Mouse (Mus musculus) urinary bladder, adult 2 months (tissue): ENCODE measurements at regions not wholly inside any gene's neighbourhood (a gene's known extent, or its start where the extent isn't known, plus 50 kb on each side); places are given as distances from the start of the nearest gene placed in this dataset.
"Not testable (repeated sequence)": the region's sequence is repeated elsewhere in the genome, so short reads cannot be mapped to it uniquely, and the experiment has no call there.

Experiments
- DNase-seq: peaks from one replicate; pipeline ENCODE4 v3.0.0; 2022; ENCODE audit warnings: low spot score

DNA sequence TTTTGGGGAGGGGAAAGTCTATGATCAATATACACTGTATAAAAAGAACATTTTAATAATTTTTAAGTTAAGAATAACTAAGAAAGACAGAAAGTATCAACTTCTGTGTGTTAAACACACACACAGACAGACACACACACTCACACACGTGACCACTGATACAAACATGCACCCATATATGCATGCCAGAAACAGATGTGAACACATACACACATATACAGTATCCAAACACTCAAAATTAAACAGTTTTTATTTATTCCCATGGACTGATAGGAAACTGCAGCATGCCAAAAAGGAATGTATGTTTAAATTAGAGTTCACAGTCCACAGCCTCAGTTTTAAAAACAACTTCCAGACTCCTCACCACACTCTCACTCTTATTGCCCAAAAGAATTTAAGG lies 203.4 kb upstream of the Tbl1x start:
- DNase-seq, result no peak

DNA sequence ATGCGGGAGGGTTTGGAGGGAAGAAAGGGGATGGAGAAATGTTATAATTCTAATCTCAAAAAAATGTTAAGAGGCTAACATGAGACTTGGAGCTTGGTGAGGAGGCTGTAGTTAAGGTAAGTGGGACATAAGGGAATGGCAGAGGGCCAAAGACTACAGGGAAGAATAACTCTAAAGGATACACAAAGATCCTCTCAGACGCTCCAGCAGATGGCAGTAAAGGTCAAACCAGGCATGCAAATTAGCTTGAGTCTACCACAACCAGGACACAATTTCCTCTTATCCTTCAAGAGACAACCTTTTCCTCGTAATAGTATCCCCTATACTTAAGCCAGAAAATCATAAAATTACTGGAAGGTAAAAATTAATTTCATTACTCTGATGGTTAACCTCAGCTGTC lies 196.4 kb upstream of the Tbl1x start:
- DNase-seq, result no peak

DNA sequence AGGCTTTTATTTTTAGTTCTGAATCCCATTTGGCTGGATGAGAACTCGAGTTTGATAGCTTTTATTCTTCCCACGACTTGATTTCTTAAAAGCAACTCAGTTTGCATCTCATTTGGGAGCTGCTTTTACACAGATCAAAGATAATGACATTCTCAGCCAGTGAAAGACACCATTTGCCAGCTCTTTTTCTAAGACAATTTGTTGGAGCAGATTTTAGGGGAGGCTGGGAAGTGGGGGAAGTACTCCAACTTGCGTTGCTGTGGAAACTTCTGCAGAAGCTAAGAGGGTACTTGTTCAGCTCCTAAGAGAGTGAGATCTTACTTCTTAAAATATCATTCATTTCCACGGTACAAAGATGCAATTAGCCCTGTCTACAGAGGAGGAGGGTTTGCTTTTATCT lies 187.2 kb upstream of the Tbl1x start:
- no peak for DNase-seq

DNA sequence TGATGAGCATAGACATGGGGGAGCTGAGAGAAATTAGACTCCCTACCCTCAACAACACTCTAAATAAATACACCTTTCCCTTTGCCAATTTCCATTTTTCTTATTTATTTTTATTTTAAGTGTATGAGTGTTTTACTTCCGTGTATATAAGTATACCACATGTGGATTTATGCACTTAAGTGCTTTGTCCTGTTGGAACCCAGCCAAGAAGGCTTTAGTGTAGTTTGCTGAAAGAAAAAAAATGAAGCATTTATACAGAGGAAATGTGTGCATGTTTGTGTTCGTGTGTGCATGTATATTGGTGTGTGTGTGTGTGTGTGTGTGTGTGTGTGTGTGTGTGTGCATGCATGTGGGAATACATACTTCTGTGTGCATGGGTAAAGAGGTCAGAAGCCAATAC lies 157.6 kb upstream of the Tbl1x start:
- no peak for DNase-seq

DNA sequence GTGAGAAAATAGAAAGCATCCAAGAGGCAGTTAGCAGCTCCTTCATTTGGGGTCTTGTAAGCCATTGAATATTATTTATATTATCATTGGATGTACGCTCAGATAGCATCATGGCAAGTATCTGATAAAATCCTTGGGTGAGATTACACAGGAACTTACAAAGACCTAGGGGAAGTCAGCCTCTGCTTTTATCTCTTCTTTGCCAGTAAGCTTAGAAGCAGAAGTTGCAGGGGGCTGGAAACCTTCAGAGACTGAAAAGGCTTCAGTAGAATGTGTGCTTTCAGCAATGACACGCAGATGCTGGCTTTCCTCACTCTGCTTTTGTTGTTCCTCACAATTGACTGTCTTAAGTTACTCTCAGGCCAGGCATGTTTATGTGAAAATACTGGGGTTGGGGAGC lies 150.3 kb upstream of the Tbl1x start:
- DNase-seq, result no peak

DNA sequence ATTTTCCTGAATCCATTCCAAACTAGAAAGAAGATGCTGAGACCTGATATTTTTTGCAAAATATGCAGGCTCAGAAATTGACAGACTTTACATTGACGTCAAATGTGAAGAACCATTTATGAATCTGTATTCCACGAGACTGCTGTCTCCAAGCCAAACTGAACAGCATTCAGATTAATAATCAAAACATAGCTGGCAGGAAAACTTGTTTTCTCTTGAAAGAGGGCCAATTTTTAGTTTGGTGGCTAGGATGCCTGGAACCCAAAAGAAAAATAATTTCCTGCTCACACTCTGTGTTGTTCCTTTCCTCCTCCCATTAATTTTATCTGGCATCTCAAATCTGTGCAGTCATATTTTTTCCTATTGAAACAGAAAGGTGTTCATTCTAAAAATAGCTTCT lies 149.7 kb upstream of the Tbl1x start:
- DNase-seq, result no peak

DNA sequence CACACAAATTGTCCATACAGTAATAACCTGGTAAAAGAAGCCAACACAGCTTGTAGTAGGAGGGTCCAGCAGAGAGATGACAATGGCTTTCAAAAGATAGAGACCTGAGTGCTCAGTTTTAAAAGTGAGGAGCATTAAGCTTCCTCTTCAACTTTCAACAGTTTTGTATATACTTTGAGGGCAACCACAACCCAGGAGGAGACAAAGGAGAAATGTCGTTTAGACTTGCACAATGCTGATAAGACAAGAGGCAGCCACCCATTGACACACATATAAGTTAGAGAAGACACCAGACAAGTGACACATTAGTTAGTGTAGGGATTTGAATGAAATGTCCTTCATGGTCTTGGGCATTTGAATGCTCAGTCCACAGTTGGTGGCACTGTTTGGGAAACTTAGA lies 147.2 kb upstream of the Tbl1x start:
- DNase-seq, result no peak

DNA sequence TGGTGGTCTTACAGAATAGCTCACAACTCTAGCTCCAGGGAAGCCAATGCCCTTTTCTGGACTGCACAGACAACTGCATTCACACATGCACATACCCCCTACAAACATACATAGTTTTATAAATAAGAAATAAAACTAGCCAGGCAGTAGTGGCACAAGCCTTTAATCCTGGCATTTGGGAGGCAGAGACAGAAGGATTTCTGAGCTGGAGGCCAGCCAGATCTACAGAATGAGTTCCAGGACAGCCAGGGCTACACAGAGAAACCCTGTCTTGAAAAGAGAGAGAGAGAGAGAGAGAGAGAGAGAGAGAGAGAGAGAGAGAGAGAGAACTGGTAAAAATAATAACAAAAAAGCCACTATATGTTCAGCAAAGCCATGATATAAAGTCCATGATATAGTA lies 143.5 kb upstream of the Tbl1x start:
- no peak for DNase-seq

DNA sequence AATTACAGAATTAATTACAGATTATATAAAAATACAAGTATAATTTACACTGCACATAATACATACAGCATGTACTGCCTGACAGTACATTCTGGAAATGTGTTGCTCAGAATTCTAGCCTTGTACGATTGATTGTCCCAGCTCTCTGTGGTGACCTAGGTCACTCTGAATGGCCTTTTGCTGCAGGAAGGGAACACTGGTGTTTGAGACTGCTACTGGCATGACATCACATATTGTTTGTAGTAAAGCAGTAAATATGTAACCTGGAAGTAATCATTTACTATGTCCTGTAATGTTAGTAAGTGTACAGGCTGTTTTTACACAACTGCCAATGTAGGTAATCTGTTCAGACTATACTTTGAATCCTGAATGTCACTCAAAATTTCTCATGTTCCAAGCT lies 123.5 kb upstream of the Tbl1x start:
- no peak for DNase-seq

DNA sequence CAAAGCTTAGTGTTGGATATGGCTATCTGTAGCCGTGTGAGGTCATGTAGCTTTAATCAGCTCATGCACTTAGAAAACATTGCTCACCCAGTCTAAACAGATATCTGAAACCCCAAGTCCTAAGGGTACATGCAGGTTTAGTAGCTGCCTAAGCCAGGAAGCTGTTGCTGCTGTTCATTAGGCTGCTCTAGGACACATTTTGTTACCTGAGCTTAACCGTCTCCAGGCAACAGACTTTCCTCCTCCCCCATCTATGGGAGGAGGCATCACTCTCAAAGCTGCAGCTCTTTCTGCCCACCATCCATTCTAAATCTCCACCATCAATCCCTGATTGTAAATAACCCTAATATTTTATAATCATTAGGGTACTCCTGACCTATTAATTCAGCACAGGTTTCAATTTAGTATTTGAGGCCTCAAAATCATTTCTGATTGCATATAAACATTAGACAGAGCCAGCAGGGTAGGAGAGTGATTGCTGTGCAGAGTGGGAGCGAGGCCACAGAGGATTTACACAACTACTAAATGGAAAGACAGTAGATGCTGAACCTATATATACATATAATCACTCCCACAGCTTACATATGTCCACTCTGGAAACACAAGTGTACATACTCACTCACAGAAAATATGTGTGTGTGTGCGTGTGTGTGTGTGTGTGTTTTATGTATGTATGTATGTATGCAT lies 118.9 kb upstream of the Tbl1x start:
- DNase-seq, result no peak

DNA sequence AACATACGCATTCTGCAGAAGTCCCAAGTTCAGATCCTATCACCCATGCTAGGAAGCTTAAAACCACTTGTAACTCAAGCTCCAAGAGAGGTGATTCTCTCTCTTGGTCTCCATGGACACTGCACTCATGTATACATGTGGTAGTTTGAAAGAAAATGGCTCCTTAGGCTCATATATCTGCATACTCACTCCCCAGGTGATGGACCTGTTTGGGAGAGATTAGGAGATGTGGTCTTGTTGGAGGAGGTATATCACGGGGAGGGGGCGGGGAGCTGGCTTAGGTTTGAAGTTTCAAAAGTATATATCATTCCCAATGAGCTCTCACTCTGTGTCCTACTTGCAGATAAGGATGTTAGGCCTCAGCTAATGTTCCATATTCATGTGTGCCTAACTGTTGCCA lies 103.9 kb upstream of the Tbl1x start:
- no peak for DNase-seq

DNA sequence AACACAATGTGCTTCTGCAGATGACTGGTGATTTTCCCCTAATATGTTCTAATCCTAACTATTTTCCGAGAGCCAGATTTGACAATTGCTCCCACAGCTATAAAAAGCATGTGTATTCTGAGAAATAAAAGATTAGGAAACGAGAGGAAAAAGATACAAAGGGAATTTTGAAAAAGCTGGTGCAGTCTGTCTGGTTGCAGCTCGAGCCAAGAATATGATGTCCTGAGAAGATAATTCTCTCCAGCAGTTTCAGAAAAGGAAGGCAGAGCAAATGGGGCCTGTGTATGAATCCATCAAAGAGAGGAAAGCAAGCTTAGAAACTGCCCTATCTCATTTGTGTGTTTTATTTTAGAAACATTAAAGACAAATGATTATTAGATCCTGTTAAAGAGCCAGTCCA lies 102.9 kb upstream of the Tbl1x start:
- no peak for DNase-seq

DNA sequence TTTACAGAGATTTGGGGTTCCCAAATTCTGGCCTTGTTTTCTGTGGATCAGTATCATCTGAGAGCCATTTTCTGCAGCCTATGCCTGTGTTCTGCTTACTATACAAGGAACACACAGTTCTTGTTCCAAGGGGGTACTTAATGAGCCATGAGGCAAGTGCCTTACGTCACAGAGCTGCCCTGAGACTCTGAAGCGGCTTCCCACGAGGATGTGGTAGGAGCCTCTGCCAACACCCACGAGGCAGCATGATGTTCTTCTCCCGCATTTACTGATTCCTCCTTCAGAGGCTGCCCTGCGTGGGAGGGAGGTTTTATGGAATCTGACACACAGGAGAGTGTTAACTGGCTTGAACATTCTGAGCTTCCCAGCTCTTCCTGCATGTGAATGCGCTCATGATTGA lies 101.4 kb upstream of the Tbl1x start:
- no peak for DNase-seq

DNA sequence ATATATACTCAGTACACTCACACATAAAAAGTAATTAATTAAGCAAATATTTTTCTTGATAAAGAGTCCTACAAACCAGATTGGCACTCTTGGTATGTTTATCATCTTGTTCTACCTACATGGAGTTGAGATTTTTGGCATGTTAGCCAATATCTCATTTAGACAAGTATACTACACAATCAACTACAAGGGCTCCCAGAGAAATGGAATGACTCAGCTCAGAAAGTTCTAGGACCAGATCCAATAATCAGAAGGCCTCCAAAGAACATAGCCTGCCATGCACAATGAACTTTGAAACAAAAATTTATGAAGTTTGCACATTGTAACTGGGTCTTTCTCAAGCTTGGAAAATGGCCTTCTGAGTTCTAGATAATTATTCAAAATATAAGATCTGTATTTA lies 100.0 kb upstream of the Tbl1x start:
- DNase-seq, result no peak

DNA sequence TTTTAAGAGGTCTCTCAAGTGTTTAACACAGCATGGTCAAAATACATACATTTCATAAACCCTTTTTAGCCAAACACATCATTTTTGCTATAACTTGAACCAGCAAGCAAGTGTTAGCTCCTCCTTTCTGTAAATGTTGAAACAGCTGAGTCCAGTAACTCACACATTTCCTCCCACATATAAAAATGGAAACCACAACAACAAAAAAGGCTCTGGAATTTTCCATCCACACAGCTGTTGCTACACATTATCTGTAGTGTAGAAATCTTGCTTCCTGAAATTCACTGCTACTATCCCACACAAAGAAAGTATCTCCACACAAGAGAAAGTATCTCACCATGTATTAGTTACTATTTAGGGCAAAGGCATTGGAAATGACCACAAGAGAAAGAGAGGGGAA lies 96.7 kb upstream of the Tbl1x start:
- DNase-seq, result no peak

DNA sequence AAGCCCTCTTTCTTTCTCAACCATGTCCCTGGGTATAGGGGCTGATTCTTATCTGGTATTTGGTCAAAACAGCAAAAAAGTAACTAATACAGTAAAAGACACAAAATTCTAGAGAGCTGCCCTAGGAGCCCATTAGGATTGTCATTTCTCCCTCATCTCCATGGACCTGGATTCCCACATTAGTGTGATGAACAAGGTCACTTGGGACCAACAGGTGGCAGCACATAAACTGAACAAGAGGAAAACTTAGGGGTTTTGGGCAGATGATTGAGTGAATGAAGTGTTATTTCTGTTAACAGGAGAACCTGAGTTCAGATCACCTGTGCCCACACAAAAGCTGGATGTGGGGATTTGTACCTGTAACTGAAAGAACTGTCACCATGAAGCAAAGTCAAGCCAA lies 93.0 kb upstream of the Tbl1x start:
- DNase-seq, result no peak

DNA sequence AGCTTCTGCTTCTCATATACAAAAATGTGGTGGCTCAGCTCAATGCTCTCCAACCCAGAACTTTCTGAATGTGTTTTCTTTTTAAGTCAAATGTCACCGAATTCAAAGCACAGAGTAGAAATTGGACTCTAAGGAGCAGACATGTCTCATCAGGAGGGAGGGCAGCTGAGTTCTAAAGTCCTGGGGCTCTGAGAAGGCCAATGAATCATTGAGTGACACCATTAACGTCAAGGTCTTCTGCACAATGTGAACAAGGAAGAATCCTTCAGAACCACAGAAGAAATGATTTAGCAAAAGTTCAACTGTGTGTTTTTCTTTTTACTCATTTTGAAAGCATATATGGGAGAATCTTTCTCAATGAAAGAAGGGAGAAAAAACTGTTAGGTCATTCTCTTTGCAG lies 88.6 kb upstream of the Tbl1x start:
- no peak for DNase-seq

DNA sequence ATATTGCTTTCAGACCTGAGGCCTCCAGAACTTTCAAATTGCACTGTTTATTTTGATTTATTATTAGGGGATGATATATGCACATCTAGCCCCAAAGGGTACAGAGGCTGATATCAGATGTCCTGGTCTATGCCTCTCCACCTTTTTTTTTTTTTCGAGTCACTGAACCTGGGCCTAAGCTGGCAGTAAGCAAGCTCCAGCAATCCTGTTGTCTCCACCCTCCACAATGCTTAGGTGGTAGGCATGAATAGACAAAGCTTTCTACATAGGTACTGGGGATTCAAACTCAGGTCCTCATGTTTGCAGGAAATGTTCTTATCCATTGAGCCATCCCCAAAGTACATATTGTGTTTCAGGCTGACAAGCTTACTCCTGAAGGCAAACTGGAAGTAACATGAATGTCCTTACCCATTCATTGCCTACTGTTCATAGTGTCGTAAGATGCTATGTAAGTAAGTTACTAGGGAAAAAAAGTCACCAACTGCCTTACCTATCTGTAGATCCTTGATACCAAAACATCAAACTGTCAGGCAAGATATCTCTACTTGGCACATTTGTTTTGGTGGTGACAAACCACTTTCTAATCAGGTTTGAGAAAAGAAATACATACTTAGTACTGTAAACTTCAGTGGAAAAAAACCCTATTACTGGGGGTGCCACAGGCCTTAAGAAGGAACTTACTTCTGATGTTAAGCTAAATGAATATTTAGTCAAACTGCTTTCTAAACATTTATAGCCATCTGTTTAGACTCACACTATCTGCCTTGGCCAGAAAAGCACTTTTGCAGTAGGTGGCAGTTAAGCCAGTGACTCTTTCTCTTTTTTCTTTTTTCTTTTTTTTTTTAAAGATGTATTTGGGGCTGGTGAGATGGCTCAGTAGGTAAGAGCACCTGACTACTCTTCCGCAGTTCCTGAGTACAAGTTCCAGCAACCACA lies 85.8 kb upstream of the Tbl1x start:
- no peak for DNase-seq

DNA sequence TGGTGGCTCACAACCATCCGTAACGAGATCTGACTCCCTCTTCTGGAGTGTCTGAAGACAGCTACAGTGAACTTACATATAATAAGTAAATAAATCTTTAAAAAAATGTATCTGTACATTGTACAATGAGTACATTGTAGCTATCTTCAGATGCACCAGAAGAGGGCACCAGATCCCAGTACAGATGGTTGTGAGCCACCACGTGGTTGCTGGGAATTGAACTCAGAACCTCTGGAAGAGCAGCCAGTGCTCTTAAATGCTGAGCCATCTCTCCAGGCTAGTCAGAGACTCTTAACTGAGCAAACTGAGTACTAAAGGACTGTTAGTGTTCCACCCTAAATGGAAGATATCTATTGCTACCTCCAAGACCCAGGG lies 85.1 kb upstream of the Tbl1x start:
- not testable (repeated sequence) for DNase-seq

DNA sequence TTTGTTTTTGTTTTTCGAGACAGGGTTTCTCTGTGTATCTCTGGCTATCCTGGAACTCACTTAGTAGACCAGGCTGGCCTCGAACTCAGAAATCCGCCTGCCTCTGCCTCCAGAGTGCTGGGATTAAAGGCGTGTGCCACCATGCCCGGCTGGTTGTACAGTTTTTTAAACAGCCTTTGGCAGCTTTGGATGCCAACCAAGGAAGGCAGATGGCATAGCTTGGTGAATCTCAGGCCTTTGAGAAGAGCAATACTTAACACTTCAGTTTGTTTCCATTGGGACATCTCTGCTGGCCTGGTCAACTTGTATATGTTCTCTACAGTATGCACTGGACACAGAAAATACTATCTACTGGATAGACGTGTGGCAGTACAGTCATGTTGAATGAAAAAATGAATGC lies 84.0 kb upstream of the Tbl1x start:
- DNase-seq, result not testable (repeated sequence)

DNA sequence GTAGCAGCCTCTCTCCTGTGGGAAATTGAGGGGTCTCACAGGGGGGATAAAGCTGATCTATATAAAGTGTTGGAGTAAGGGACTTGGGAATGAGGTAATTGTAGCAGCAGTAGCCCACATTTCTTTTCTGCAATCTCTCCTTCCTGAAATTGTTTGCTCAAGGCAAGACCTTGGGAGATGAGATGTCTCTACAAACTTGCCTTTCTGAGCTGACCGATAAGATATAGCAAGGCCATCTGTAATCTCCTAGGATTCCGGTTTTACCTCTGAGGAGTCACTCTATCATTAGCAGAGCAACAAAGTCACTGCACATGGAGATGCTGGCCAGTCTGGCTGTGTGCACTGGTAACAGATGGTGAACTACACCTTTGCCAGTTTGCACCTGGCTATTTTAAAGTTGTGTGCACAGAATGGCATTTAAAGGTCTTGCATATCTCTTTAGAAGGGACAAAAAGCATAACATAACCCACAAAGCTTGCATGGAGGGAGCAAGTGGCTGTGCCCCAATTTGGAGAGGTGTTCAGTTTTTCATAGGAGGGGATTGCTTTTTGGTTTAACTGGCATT lies 78.7 kb upstream of the Tbl1x start:
- DNase-seq, result no peak

DNA sequence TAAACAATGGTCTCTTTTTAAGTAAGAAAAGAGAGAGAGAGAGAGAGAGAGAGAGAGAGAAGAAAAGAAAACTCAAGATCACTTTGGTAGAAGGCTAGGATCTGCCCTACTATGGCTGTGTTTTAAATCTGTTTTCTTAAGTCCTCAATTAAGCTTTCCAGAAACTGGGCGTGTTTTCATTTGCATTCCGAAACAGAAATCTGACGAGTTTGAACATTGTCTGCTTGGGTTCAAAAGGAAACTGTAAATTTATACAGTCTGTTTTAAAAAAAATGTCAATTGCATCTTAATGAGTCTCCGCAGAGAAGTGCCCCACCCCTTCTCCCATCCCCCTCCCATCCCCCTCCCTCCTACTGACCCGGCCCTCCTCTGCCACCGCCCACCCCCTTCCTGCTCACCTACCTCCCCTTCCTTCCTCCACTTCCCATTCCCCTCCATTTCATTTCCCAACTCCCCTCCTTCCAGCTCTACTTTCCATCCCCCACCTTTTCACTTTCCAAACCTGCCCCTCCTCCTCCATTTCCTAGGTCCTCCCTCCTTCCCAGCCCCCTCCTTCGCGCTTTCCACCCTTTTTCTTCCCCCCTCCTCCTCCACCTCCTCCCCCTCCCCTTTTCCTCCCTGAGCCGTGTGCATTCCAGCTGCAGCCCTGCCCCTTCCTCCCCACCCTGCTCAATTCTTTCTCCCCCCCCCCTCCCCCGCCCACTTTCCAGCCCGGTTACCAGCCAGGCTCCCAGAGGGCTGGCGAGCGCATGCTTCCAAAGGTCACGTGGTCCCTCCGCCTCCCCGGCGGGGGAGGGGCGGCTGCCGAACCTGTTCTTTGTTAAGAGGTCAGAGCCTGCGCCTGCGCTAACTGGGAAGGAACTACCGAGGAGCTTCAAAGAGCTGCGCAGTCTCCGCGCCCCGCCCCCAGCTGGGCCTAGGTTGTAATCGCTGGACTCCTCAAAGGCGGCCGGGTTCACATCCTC lies 77.7 kb upstream of the Tbl1x start:
- DNase-seq, result peak; percentile 77
